Mouse (Mus musculus) heart, embryonic 10.5 days (tissue): ENCODE measurements at regions not wholly inside any gene's neighbourhood (a gene's known extent, or its start where the extent isn't known, plus 50 kb on each side); places are given as distances from the start of the nearest gene placed in this dataset.

Experiments used
- DNase-seq: peaks from one replicate; pipeline ENCODE4 v3.0.0-alpha.2; 2017; ENCODE audit warnings: low spot score
- H3K27ac ChIP-seq: fragments of 300-500 bp; sonication (generic); 2 replicates; pipeline ENCODE4 v1.5.1; 2016; ENCODE audit warnings: mild to moderate bottlenecking
- H3K27me3 ChIP-seq: fragments of 300-500 bp; sonication (generic); 2 replicates; pipeline ENCODE4 v1.6.1; 2016; ENCODE audit warnings: mild to moderate bottlenecking; ENCODE audit not compliant: poor library complexity, insufficient read depth, severe bottlenecking
- H3K36me3 ChIP-seq: fragments of 300-500 bp; sonication (generic); 2 replicates; pipeline ENCODE4 v1.6.1; 2016; ENCODE audit warnings: mild to moderate bottlenecking, moderate library complexity
- H3K4me1 ChIP-seq: fragments of 300-500 bp; sonication (generic); 2 replicates; pipeline ENCODE4 v1.6.1; 2016; ENCODE audit warnings: mild to moderate bottlenecking
- H3K4me3 ChIP-seq: fragments of 300-500 bp; sonication (generic); 2 replicates; pipeline ENCODE4 v1.5.1; 2016; ENCODE audit warnings: mild to moderate bottlenecking, moderate library complexity
- H3K9me3 ChIP-seq: fragments of 300-500 bp; sonication (generic); 2 replicates; pipeline ENCODE4 v1.6.1; 2016; ENCODE audit warnings: mild to moderate bottlenecking, moderate library complexity
- WGBS: fragments of 180-500 bp; shearing (Covaris S2); methylation state at CpG from one replicate; pipeline ENCODE4 v1.1.7; 2016; 5-methylcytosine and 5-hydroxymethylcytosine counted together

- H3K4me1 ChIP-seq = peaks cover 28% of the 10 kb centered on the region; the same call in 1 of the 2 replicates
- H3K27me3 ChIP-seq = no peaks in the 10 kb centered on the region
- no peak overlapping the region for H3K4me3 ChIP-seq
- no peaks in the 10 kb centered on the region for H3K36me3 ChIP-seq
- H3K27ac ChIP-seq = no peak overlapping the region
- no peak for DNase-seq
- WGBS = 21% methylated on average over 3 of the region's 3 CpGs
- H3K9me3 ChIP-seq = no peaks in the 10 kb centered on the region
Measured at GRCm38 (mm10) chr11:22601977-22602376, 90.1 kb downstream of the Tmem17 start.

- Histone ChIP-seq H3K4me1 (peaks cover 28% of the 10 kb centered on the region; the same call in 1 of the 2 replicates), H3K27me3 (no peaks in the 10 kb centered on the region), H3K9me3 (no peaks in the 10 kb centered on the region), H3K4me3 (no peak overlapping the region), H3K36me3 (no peaks in the 10 kb centered on the region), H3K27ac (no peak overlapping the region)
- no peak for DNase-seq
- WGBS = 60% methylated on average over 3 of the region's 3 CpGs
Measured at GRCm38 (mm10) chr11:22602610-22603009, 90.7 kb downstream of the Tmem17 start.

- WGBS = 87% methylated on average over 1 of the region's 1 CpGs
- DNase-seq = no peak
- Histone ChIP-seq H3K27ac (no peak overlapping the region), H3K4me1 (peaks cover 28% of the 10 kb centered on the region; the same call in 1 of the 2 replicates), H3K9me3 (no peaks in the 10 kb centered on the region), H3K27me3 (no peaks in the 10 kb centered on the region), H3K36me3 (no peaks in the 10 kb centered on the region), H3K4me3 (no peak overlapping the region)
Measured at GRCm38 (mm10) chr11:22603397-22603796, 91.5 kb downstream of the Tmem17 start.

GRCm38 (mm10) chr11:22606380-22606779 lies 94.5 kb downstream of the Tmem17 start:
- H3K27ac ChIP-seq = no peak overlapping the region
- peaks cover 25% of the 10 kb centered on the region for H3K4me1 ChIP-seq
- no peaks in the 10 kb centered on the region for H3K36me3 ChIP-seq
- no peaks in the 10 kb centered on the region for H3K9me3 ChIP-seq
- H3K27me3 ChIP-seq = no peaks in the 10 kb centered on the region
- no peak overlapping the region for H3K4me3 ChIP-seq
- DNase-seq = no peak
- 38% methylated on average over 4 of the region's 4 CpGs for WGBS

GRCm38 (mm10) chr11:22607645-22608044 lies 95.8 kb downstream of the Tmem17 start:
- Histone ChIP-seq H3K4me3 (no peak overlapping the region), H3K27ac (no peak overlapping the region), H3K27me3 (no peaks in the 10 kb centered on the region), H3K36me3 (no peaks in the 10 kb centered on the region), H3K9me3 (no peaks in the 10 kb centered on the region), H3K4me1 (peaks cover 20% of the 10 kb centered on the region)
- WGBS = 80% methylated on average over 5 of the region's 5 CpGs
- DNase-seq = no peak

- peaks cover 18% of the 10 kb centered on the region for H3K4me1 ChIP-seq
Measured at GRCm38 (mm10) chr11:22608945-22609344, 97.1 kb downstream of the Tmem17 start.

GRCm38 (mm10) chr11:22610433-22611101 lies 98.7 kb downstream of the Tmem17 start:
- no peak for DNase-seq
- peaks cover 18% of the 10 kb centered on the region for H3K4me1 ChIP-seq
- H3K4me3 ChIP-seq = peak overlapping the region; percentile 35
- H3K27me3 ChIP-seq = no peaks in the 10 kb centered on the region
- no peaks in the 10 kb centered on the region for H3K36me3 ChIP-seq
- no peaks in the 10 kb centered on the region for H3K9me3 ChIP-seq
- 2% methylated on average over 12 of the region's 12 CpGs for WGBS
- H3K27ac ChIP-seq = peak overlapping the region; percentile 43

More at GRCm38 (mm10) chr11:22608945-22609344, 97.1 kb downstream of the Tmem17 start:
- no peaks in the 10 kb centered on the region for H3K9me3 ChIP-seq
- H3K36me3 ChIP-seq = no peaks in the 10 kb centered on the region
- no peak for DNase-seq
- H3K27ac ChIP-seq = no peak overlapping the region
- no peak overlapping the region for H3K4me3 ChIP-seq
- no peaks in the 10 kb centered on the region for H3K27me3 ChIP-seq

GRCm38 (mm10) chr11:22611102-22611869 lies 99.4 kb downstream of the Tmem17 start:
- Histone ChIP-seq H3K4me3 (peak overlapping the region; percentile 35; the same call in 1 of the 2 replicates), H3K4me1 (peaks cover 18% of the 10 kb centered on the region), H3K36me3 (no peaks in the 10 kb centered on the region), H3K27ac (peak overlapping the region; percentile 43), H3K27me3 (no peaks in the 10 kb centered on the region), H3K9me3 (no peaks in the 10 kb centered on the region)
- 45% methylated on average over 6 of the region's 6 CpGs for WGBS
- DNase-seq = no peak

- WGBS = 44% methylated on average over 2 of the region's 2 CpGs
- no peak for DNase-seq
- Histone ChIP-seq H3K36me3 (no peaks in the 10 kb centered on the region), H3K27ac (no peak overlapping the region), H3K27me3 (no peaks in the 10 kb centered on the region), H3K4me1 (peaks cover 23% of the 10 kb centered on the region), H3K9me3 (no peaks in the 10 kb centered on the region), H3K4me3 (no peak overlapping the region)
Measured at GRCm38 (mm10) chr11:22613500-22613899, 101.6 kb downstream of the Tmem17 start.

GRCm38 (mm10) chr11:22617204-22617874 lies 105.5 kb downstream of the Tmem17 start:
- H3K9me3 ChIP-seq = no peaks in the 10 kb centered on the region
- H3K4me1 ChIP-seq = peaks cover 13% of the 10 kb centered on the region
- H3K4me3 ChIP-seq = peak overlapping the region; percentile 53
- peak; percentile 88 for DNase-seq
- no peaks in the 10 kb centered on the region for H3K27me3 ChIP-seq
- no peaks in the 10 kb centered on the region for H3K36me3 ChIP-seq
- peak overlapping the region; percentile 80 for H3K27ac ChIP-seq
- WGBS = 13% methylated on average over 21 of the region's 21 CpGs

GRCm38 (mm10) chr11:22620912-22621705 lies 109.2 kb downstream of the Tmem17 start:
- Histone ChIP-seq H3K9me3 (no peaks in the 10 kb centered on the region), H3K36me3 (no peaks in the 10 kb centered on the region), H3K4me1 (peaks cover 17% of the 10 kb centered on the region), H3K27ac (no peak overlapping the region), H3K4me3 (no peak overlapping the region), H3K27me3 (no peaks in the 10 kb centered on the region)
- WGBS = 77% methylated on average over 8 of the region's 8 CpGs
- no peak for DNase-seq

- DNase-seq = no peak
- Histone ChIP-seq H3K27ac (no peak overlapping the region), H3K4me3 (no peak overlapping the region), H3K27me3 (no peaks in the 10 kb centered on the region), H3K36me3 (no peaks in the 10 kb centered on the region), H3K4me1 (peaks cover 17% of the 10 kb centered on the region), H3K9me3 (no peaks in the 10 kb centered on the region)
- 40% methylated on average over 6 of the region's 6 CpGs for WGBS
Measured at GRCm38 (mm10) chr11:22621868-22622267, 110.0 kb downstream of the Tmem17 start.
